Mouse (Mus musculus) lung, embryonic 15.5 days (tissue): ENCODE measurements around the gene Prss29. TPM values are rescaled to one million over a fixed set of nuclear protein-coding genes. Genes with fewer than 3 reads are reported as not detected.

Source experiments
- ATAC-seq: fragments of 200-750 bp; cut with Nextera tagmentation; 2 replicates; pipeline ENCODE4 v1.8.0; 2017; ENCODE audit warnings: moderate number of reproducible peaks, borderline replicate concordance; ENCODE audit not compliant: low FRiP score, low TSS enrichment; ENCODE audit errors: extremely low read depth
- H3K27ac ChIP-seq: fragments of 300-500 bp; sonication (generic); 2 replicates; pipeline ENCODE4 v1.5.1; 2015; ENCODE audit warnings: moderate library complexity, mild to moderate bottlenecking, inconsistent platforms
- H3K27me3 ChIP-seq: fragments of 300-500 bp; sonication (generic); 2 replicates; pipeline ENCODE4 v1.6.1; 2015; ENCODE audit warnings: inconsistent platforms
- H3K36me3 ChIP-seq: fragments of 300-500 bp; sonication (generic); 2 replicates; pipeline ENCODE4 v1.6.1; 2015; ENCODE audit warnings: inconsistent platforms
- H3K4me1 ChIP-seq: fragments of 300-500 bp; sonication (generic); 2 replicates; pipeline ENCODE4 v1.6.1; 2015; ENCODE audit warnings: inconsistent platforms
- H3K4me2 ChIP-seq: fragments of 300-500 bp; sonication (generic); 2 replicates; pipeline ENCODE4 v1.6.1; 2015; ENCODE audit warnings: inconsistent platforms, mild to moderate bottlenecking, moderate library complexity
- H3K4me3 ChIP-seq: fragments of 300-500 bp; sonication (generic); 2 replicates; pipeline ENCODE4 v1.5.1; 2015; ENCODE audit warnings: mild to moderate bottlenecking, inconsistent platforms
- H3K9ac ChIP-seq: fragments of 300-500 bp; sonication (generic); 2 replicates; pipeline ENCODE4 v1.6.1; 2015; ENCODE audit warnings: inconsistent platforms
- H3K9me3 ChIP-seq: fragments of 300-500 bp; sonication (generic); 2 replicates; pipeline ENCODE4 v1.6.1; 2016; ENCODE audit warnings: inconsistent platforms
- WGBS: fragments of 180-500 bp; shearing (Covaris S2); methylation state at CpG from one replicate; pipeline ENCODE4 v1.1.7; 2015; 5-methylcytosine and 5-hydroxymethylcytosine counted together
- polyA plus RNA-seq: library from polyadenylated mRNA; unstranded; fragments of >200 nt; fragmentation: Nextera tagmentation; extraction: Ambion mirVana; gene quantifications from 2 replicates; pipeline ENCODE4 v1.2.1, GENCODE M21; 2015

The Prss29 gene
- polyA plus RNA-seq, 1 experiment from 2014 or later, result not detected

DNA sequence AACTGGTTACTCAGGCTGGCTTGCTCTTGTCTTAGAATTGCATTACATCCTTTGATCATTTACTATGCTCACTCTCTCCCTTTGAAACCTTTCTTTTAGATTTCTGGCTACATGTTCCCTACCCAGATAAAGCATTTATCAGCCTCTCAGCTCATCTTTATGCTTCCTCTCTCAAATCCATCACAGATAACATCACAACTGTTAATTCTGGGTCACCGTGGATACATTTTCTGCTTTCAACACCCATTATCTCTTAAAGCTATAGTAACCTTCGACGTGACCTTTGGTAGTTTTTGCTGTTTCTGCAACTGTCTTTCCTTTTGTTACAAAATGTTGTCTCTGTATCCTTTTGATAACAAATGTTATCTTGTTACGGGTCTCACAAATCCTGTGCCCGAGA lies 25.0 kb upstream of the Prss29 start:
- Histone ChIP-seq H3K27me3 (no peaks in the 10 kb centered on the region), H3K9ac (no peak overlapping the region), H3K4me3 (no peak overlapping the region), H3K9me3 (no peaks in the 10 kb centered on the region), H3K4me1 (no peaks in the 10 kb centered on the region), H3K4me2 (no peak overlapping the region), H3K27ac (no peak overlapping the region), H3K36me3 (no peaks in the 10 kb centered on the region)
- 36% methylated on average over 5 of the region's 5 CpGs for WGBS
- ATAC-seq, result no peak

DNA sequence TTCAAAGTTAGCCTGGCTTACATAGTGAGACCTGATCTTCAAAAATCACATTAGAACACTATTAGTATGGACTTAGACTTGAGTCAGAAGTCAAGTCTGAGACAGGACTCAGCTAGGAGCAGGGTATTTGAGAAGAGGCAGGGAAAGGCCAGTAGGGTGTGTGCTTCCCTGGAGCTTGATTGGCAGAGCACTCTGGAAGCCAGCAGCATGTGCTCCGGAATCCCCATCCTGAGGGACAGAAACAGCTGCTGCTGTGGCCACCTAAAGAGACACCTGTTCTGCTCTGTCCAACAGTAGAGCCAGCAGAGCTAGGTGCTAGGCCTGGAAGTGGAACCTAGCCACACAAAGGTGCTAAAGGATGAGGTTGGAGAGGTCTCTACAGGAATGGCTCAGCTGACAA lies 24.3 kb upstream of the Prss29 start:
- H3K4me3 ChIP-seq, result no peak overlapping the region
- no peaks in the 10 kb centered on the region for H3K36me3 ChIP-seq
- no peak overlapping the region for H3K9ac ChIP-seq
- no peak overlapping the region for H3K4me2 ChIP-seq
- 37% methylated on average over 1 of the region's 1 CpGs for WGBS
- no peaks in the 10 kb centered on the region for H3K9me3 ChIP-seq
- no peaks in the 10 kb centered on the region for H3K4me1 ChIP-seq
- H3K27me3 ChIP-seq, result no peaks in the 10 kb centered on the region
- ATAC-seq, result no peak
- no peak overlapping the region for H3K27ac ChIP-seq

DNA sequence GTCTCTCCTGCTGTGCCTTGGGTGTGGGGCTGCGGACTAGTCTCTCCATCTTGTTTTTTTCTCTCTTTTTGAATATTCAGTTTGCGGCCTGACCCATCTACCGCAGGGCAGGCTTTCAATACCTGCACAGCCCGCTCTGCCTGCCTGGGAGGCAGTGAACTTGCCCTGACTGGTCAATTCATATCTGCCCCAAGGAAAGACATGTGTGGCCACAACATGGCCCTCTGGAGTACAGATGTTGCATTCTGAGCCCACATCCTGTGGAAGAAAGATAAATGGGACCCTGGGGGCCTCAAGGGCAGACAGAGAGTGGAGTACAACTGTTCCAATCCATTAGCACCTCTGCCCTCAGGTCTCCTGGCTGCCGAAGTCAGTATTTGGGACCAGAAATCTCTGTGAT lies 20.4 kb upstream of the Prss29 start, which contains the start of gene Prss34:
Gene Prss34, plus strand, starts transcription at position 301 of the 400 bp plus-strand sequence.
- Histone ChIP-seq H3K4me1 (no peaks in the 10 kb centered on the region), H3K36me3 (no peaks in the 10 kb centered on the region), H3K9ac (no peak within 1 kb of the TSS), H3K4me2 (no peak within 1 kb of the TSS), H3K27ac (no peak within 1 kb of the TSS), H3K27me3 (no peaks in the 10 kb centered on the region), H3K9me3 (no peaks in the 10 kb centered on the region), H3K4me3 (no peak within 1 kb of the TSS)
- 67% methylated on average over 5 of the region's 5 CpGs for WGBS
- no peak for ATAC-seq

GRCm38 (mm10) chr17:25308346-25308745 lies 10.1 kb upstream of the Prss29 start, which contains the start of gene Prss28:
Gene Prss28 (plus strand): TSS chr17:25308646.
- no peaks in the 10 kb centered on the region for H3K36me3 ChIP-seq
- no peaks in the 10 kb centered on the region for H3K4me1 ChIP-seq
- 0 out of 2 replicates have a peak, but pooled peaks cover 3% of the 10 kb centered on the region for H3K27me3 ChIP-seq
- H3K9me3 ChIP-seq, result no peaks in the 10 kb centered on the region
- H3K4me2 ChIP-seq, result no peak within 1 kb of the TSS
- 45% methylated on average over 4 of the region's 4 CpGs for WGBS
- H3K4me3 ChIP-seq, result no peak within 1 kb of the TSS
- no peak within 1 kb of the TSS for H3K9ac ChIP-seq
- ATAC-seq, result no peak
- H3K27ac ChIP-seq, result no peak within 1 kb of the TSS

GRCm38 (mm10) chr17:25320819-25321218 lies 2.4 kb downstream of the Prss29 start:
- no peak for ATAC-seq

DNA sequence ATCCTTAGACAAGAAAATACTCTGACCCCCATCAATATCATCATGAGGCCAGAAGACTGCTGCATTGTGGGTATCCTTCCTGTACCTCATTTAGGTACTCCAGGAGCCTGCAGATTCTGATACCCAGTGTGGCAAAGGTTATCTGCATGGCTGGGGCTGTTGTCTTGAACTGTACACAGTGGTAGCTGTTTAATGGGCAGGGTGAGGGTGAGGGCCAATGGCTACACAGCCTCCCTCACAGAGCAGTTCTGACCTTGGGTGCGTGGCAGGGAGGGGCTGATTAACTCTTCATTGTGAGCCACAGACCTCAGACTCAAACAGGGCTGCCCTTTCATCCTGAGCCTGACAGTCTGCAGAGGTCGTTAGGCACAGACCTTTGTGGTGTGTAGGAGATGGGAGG lies 4.5 kb downstream of the Prss29 start:
- WGBS, result 3% methylated on average over 2 of the region's 2 CpGs
- Histone ChIP-seq H3K36me3 (no peaks in the 10 kb centered on the region), H3K4me3 (no peak overlapping the region), H3K9ac (no peak overlapping the region), H3K27me3 (no peaks in the 10 kb centered on the region), H3K4me1 (no peaks in the 10 kb centered on the region), H3K27ac (no peak overlapping the region), H3K4me2 (no peak overlapping the region), H3K9me3 (no peaks in the 10 kb centered on the region)
- ATAC-seq, result no peak

More at GRCm38 (mm10) chr17:25320819-25321218, 2.4 kb downstream of the Prss29 start:
- no peak overlapping the region for H3K4me3 ChIP-seq
- no peak overlapping the region for H3K4me2 ChIP-seq
- no peak overlapping the region for H3K27ac ChIP-seq
- WGBS, result 86% methylated on average over 8 of the region's 8 CpGs
- H3K9ac ChIP-seq, result no peak overlapping the region
- no peaks in the 10 kb centered on the region for H3K27me3 ChIP-seq
- no peaks in the 10 kb centered on the region for H3K9me3 ChIP-seq
- no peaks in the 10 kb centered on the region for H3K36me3 ChIP-seq
- H3K4me1 ChIP-seq, result no peaks in the 10 kb centered on the region

DNA sequence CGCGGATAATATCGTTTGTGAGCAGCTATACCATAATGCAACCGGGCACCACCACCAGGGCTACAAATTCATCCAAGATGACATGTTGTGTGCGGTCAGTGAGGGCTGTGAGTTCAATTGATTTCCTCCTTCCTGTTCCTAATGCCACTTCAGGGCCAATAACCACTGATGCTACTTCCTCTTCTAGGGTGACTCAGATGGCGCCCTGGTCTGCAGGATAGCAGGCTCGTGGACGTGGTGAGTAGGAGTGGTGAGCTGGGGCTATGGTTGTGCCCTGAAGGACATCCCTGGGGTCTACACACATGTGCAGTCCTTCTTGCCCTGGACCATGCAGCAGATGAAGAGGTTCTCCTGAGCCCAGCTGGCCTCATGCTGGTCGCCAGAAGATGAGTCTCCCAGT lies 13.9 kb downstream of the Prss29 start:
- Histone ChIP-seq H3K9ac (no peak overlapping the region), H3K4me3 (no peak overlapping the region), H3K4me1 (no peaks in the 10 kb centered on the region), H3K27ac (no peak overlapping the region), H3K27me3 (peaks cover 9% of the 10 kb centered on the region; the same call in 1 of the 2 replicates), H3K4me2 (no peak overlapping the region), H3K36me3 (no peaks in the 10 kb centered on the region), H3K9me3 (no peaks in the 10 kb centered on the region)
- ATAC-seq, result no peak
- 60% methylated on average over 9 of the region's 9 CpGs for WGBS

DNA sequence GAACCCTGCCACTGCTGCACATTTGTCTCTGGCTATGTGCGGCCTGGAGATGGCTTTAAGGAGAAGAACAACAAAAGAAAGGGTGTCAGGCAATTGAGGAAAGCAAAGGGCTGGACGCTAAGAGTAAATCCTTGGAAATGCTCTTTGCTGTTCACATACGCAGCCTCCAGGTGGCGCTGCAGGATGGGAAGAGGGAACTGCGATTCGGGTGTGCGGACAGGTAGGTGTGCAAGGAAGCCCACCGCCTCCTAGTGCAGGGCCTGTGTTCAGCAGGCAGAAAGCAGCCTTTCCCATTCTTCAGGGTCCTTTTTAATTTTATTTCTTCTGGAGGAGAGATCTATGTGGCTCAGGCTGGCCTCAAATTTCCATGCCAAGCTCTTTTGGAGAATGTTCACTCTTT lies 15.5 kb downstream of the Prss29 start:
- WGBS, result 1% methylated on average over 8 of the region's 8 CpGs
- no peaks in the 10 kb centered on the region for H3K9me3 ChIP-seq

DNA sequence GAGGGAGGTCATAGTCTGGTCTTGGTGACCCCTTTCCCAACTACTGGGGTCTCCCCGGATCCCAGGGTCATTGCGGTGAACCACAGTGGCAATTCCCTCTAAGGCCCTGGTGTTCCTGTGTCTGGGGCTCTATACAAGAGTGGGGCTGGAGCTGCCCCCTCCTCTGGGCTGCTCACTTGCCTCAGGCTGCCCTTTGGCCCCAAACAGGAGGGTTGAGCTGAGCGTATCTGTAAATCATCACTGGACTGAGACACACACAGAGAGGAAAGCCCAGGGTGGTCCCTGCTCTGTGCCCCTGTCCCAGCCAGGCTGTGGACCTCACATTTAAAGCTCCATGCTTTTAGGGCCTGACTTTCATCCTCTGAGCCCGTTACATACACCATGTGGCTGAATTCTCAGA lies 19.8 kb downstream of the Prss29 start:
- Histone ChIP-seq H3K27me3 (peaks cover 6% of the 10 kb centered on the region; the same call in 1 of the 2 replicates), H3K4me2 (no peak overlapping the region), H3K4me1 (no peaks in the 10 kb centered on the region), H3K27ac (no peak overlapping the region), H3K9me3 (no peaks in the 10 kb centered on the region), H3K36me3 (no peaks in the 10 kb centered on the region), H3K9ac (no peak overlapping the region), H3K4me3 (no peak overlapping the region)
- 72% methylated on average over 4 of the region's 4 CpGs for WGBS
- no peak for ATAC-seq

More for the DNA sequence above, 15.5 kb downstream of the Prss29 start:
- Histone ChIP-seq H3K4me2 (no peak overlapping the region), H3K27ac (no peak overlapping the region), H3K4me1 (no peaks in the 10 kb centered on the region), H3K4me3 (no peak overlapping the region), H3K9ac (no peak overlapping the region), H3K27me3 (peaks cover 9% of the 10 kb centered on the region; the same call in 1 of the 2 replicates), H3K36me3 (no peaks in the 10 kb centered on the region)
- ATAC-seq, result no peak

- no peaks in the 10 kb centered on the region for H3K4me1 ChIP-seq
- H3K27me3 ChIP-seq, result no peaks in the 10 kb centered on the region
- H3K9ac ChIP-seq, result no peak overlapping the region
- no peak overlapping the region for H3K4me3 ChIP-seq
- H3K4me2 ChIP-seq, result no peak overlapping the region
- no peak for ATAC-seq
- H3K9me3 ChIP-seq, result no peaks in the 10 kb centered on the region
- whole genome bisulfite sequencing, result 84% methylated on average over 6 of the region's 6 CpGs
- no peaks in the 10 kb centered on the region for H3K36me3 ChIP-seq
- H3K27ac ChIP-seq, result no peak overlapping the region
Observed at GRCm38 (mm10) chr17:25340003-25340402, 21.5 kb downstream of the Prss29 start.

- Histone ChIP-seq H3K9me3 (no peaks in the 10 kb centered on the region), H3K4me1 (no peaks in the 10 kb centered on the region), H3K36me3 (no peaks in the 10 kb centered on the region), H3K4me2 (no peak overlapping the region), H3K27me3 (no peaks in the 10 kb centered on the region), H3K4me3 (no peak overlapping the region), H3K9ac (no peak overlapping the region), H3K27ac (no peak overlapping the region)
- ATAC-seq, result no peak
- 40% methylated on average over 3 of the region's 3 CpGs for WGBS
Observed at GRCm38 (mm10) chr17:25341490-25341889, 23.0 kb downstream of the Prss29 start.

DNA sequence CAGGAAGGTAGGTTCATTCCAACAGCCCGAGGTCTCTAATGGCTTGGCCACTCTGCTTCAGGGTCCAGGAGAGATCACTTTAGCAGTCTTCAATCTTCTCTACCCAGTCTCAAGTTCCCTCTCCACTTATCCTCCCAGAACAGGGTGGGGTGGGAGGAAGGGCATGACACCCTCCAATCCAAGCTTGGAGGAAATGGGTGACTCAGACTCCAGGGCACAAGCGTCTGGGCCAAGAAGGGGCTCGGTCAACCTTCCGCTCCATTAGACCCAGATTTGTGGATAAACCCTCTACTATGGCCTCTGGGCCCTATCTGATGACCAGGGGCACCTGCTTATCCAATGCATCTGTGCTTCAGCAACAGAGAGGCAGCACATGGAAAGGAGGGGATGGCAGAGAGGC lies 27.0 kb downstream of the Prss29 start, which contains the start of gene Tpsab1:
Gene Tpsab1, minus strand, starts transcription at position 101 of the 400 bp plus-strand sequence.
- no peaks in the 10 kb centered on the region for H3K9me3 ChIP-seq
- no peaks in the 10 kb centered on the region for H3K27me3 ChIP-seq
- 86% methylated on average over 4 of the region's 4 CpGs for WGBS
- no peak for ATAC-seq
- no peak within 1 kb of the TSS for H3K27ac ChIP-seq
- no peaks in the 10 kb centered on the region for H3K4me1 ChIP-seq
- H3K4me3 ChIP-seq, result no peak within 1 kb of the TSS
- no peaks in the 10 kb centered on the region for H3K36me3 ChIP-seq
- no peak within 1 kb of the TSS for H3K9ac ChIP-seq
- no peak within 1 kb of the TSS for H3K4me2 ChIP-seq

- 51% methylated on average over 2 of the region's 2 CpGs for WGBS
- no peak overlapping the region for H3K27ac ChIP-seq
- no peak overlapping the region for H3K9ac ChIP-seq
- no peaks in the 10 kb centered on the region for H3K4me1 ChIP-seq
- H3K4me2 ChIP-seq, result no peak overlapping the region
- no peaks in the 10 kb centered on the region for H3K9me3 ChIP-seq
- H3K36me3 ChIP-seq, result no peaks in the 10 kb centered on the region
- no peaks in the 10 kb centered on the region for H3K27me3 ChIP-seq
- no peak overlapping the region for H3K4me3 ChIP-seq
- ATAC-seq, result no peak
Observed at GRCm38 (mm10) chr17:25361291-25361690, 42.8 kb downstream of the Prss29 start.
